Mouse (Mus musculus) limb, embryonic 11.5 days (tissue): Measurements from ENCODE around the gene Plin1. TPM values are rescaled to one million over a fixed set of nuclear protein-coding genes. Genes with fewer than 3 reads are reported as not detected.

ENCODE experiments used
- ATAC-seq: fragments of 200-750 bp; cut with Nextera tagmentation; 2 replicates; pipeline ENCODE4 v1.8.0; 2017; ENCODE audit warnings: low read depth; ENCODE audit not compliant: insufficient number of reproducible peaks, low FRiP score, low TSS enrichment
- DNase-seq: peaks from one replicate; pipeline ENCODE4 v3.0.0-alpha.2; 2015; ENCODE audit warnings: low spot score
- H3K27ac ChIP-seq: fragments of 300-500 bp; sonication (generic); replicated peaks from 2 replicates; pipeline ENCODE4 v1.5.1; 2014; ENCODE audit warnings: low read depth, mild to moderate bottlenecking, low read length
- H3K27me3 ChIP-seq: fragments of 300-500 bp; sonication (generic); 2 replicates; pipeline ENCODE4 v1.6.1; 2014; ENCODE audit warnings: mild to moderate bottlenecking, low read length, mixed read lengths; ENCODE audit not compliant: control insufficient read depth, insufficient read depth
- H3K36me3 ChIP-seq: fragments of 300-500 bp; sonication (generic); 2 replicates; pipeline ENCODE4 v1.6.1; 2014; ENCODE audit warnings: mild to moderate bottlenecking, low read length, moderate library complexity, mixed read lengths; ENCODE audit not compliant: control insufficient read depth, insufficient read depth
- H3K4me1 ChIP-seq: fragments of 300-500 bp; sonication (generic); 2 replicates; pipeline ENCODE4 v1.6.1; 2014; ENCODE audit warnings: low read length, mixed read lengths; ENCODE audit not compliant: control insufficient read depth, insufficient read depth
- H3K4me2 ChIP-seq: fragments of 300-500 bp; sonication (generic); 2 replicates; pipeline ENCODE4 v1.6.1; 2014; ENCODE audit warnings: low read depth, mild to moderate bottlenecking, moderate library complexity; ENCODE audit not compliant: severe bottlenecking
- H3K4me3 ChIP-seq: fragments of 300-500 bp; sonication (generic); 2 replicates; pipeline ENCODE4 v1.5.1; 2014; ENCODE audit warnings: low read depth, low read length
- H3K9ac ChIP-seq: fragments of 300-500 bp; sonication (generic); 2 replicates; pipeline ENCODE4 v1.6.1; 2014; ENCODE audit warnings: mild to moderate bottlenecking, low read length
- H3K9me3 ChIP-seq: fragments of 300-500 bp; sonication (generic); 2 replicates; pipeline ENCODE4 v1.6.1; 2016; ENCODE audit warnings: low read length; ENCODE audit not compliant: control insufficient read depth
- WGBS: fragments of 180-500 bp; shearing (Covaris S2); extraction: QIAGEN DNeasy Blood & Tissue Kit; methylation state at CpG from one replicate; pipeline ENCODE4 v1.1.7; 2014; 5-methylcytosine and 5-hydroxymethylcytosine counted together
- polyA plus RNA-seq: library from polyadenylated mRNA; unstranded; fragments of >200 nt; fragmentation: Nextera tagmentation; extraction: Ambion mirVana; gene quantifications from 2 replicates; pipeline ENCODE4 v1.2.1, GENCODE M21; 2014

Plin1 gene
- polyA plus RNA-seq, 1 experiment from 2014 or later, result not detected

DNA sequence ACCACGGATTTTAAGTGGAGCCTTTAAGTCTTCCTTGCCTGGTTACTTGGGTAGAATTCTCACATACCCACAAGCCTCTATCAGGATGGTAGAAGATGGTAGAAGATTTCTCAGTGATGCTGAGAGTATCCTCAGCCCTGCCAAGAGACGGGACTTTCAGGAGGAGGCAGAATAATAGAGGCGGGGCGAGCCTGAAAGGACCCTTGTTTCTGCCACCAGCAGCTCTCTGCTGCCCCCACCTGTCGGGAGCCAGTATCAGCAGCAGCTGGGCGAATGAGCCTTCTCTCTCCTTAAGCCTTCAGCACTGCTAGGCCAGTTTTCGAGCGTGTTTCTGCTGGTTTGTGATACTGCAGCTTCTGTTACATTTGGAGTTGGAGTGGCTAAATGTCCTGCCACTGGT lies 3.5 kb downstream of the Plin1 start:
- Histone ChIP-seq H3K9me3 (no peaks in the 10 kb centered on the region), H3K4me3 (no peak overlapping the region), H3K9ac (no peak overlapping the region), H3K4me1 (no peaks in the 10 kb centered on the region), H3K27me3 (no peaks in the 10 kb centered on the region), H3K36me3 (no peaks in the 10 kb centered on the region), H3K27ac (no peak overlapping the region), H3K4me2 (no peak overlapping the region)
- ATAC-seq (no peak), DNase-seq (peak; percentile 89)
- WGBS, result 7% methylated on average over 8 of the region's 8 CpGs

DNA sequence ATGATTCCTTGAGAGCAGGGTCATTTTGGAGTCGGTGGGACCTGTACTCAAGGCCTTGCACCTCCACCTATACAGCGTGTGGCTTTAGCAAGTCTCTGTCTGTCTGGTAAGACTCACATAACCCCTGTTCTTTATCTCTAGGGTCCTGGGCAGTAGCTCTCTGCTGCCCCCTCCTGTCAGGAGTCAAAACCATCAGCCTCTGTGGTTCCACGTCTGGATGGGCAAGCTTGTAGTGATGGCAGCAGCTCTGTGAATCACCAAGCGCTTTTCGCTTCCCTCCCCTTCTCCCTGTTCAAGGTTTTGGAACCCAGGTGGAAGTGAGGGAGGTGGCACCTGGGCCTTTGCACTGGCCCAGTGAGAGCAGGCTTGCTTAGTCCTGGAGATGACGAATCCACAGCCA lies 4.5 kb downstream of the Plin1 start:
- H3K4me2 ChIP-seq, result no peak overlapping the region
- WGBS, result 25% methylated on average over 6 of the region's 6 CpGs
- ATAC-seq (no peak), DNase-seq (peak; percentile 78)
- H3K4me1 ChIP-seq, result no peaks in the 10 kb centered on the region
- H3K4me3 ChIP-seq, result no peak overlapping the region
- no peak overlapping the region for H3K9ac ChIP-seq
- 0 out of 2 replicates have a peak, but pooled peaks cover 2% of the 10 kb centered on the region for H3K27me3 ChIP-seq
- no peaks in the 10 kb centered on the region for H3K36me3 ChIP-seq
- H3K27ac ChIP-seq, result no peak overlapping the region
- no peaks in the 10 kb centered on the region for H3K9me3 ChIP-seq

DNA sequence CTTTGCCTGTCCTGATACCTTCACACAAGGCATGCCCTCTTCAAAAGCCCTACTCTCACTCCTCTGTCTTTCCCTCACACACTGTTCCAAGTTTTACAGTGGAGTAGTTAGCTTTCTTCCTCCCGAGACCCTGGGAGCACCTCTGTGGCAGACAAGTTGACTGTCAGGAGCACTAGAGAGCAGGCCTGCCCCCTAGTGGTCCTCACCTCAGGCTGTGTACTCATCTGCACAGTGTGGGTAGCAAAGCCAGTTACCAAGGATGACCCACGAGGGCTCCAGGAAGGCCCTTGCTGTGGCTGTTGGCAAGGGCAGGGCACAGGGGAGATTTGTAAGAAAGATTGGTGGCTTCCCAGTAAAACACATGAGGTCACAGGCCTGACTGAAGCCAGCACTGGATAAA lies 5.6 kb downstream of the Plin1 start:
- WGBS, result 5% methylated on average over 2 of the region's 2 CpGs
- Histone ChIP-seq H3K9ac (no peak overlapping the region), H3K9me3 (no peaks in the 10 kb centered on the region), H3K4me3 (no peak overlapping the region), H3K36me3 (no peaks in the 10 kb centered on the region), H3K27ac (no peak overlapping the region), H3K4me1 (no peaks in the 10 kb centered on the region), H3K4me2 (no peak overlapping the region), H3K27me3 (0 out of 2 replicates have a peak, but pooled peaks cover 5% of the 10 kb centered on the region)
- ATAC-seq, result no peak
- DNase-seq, result peak; percentile 77

DNA sequence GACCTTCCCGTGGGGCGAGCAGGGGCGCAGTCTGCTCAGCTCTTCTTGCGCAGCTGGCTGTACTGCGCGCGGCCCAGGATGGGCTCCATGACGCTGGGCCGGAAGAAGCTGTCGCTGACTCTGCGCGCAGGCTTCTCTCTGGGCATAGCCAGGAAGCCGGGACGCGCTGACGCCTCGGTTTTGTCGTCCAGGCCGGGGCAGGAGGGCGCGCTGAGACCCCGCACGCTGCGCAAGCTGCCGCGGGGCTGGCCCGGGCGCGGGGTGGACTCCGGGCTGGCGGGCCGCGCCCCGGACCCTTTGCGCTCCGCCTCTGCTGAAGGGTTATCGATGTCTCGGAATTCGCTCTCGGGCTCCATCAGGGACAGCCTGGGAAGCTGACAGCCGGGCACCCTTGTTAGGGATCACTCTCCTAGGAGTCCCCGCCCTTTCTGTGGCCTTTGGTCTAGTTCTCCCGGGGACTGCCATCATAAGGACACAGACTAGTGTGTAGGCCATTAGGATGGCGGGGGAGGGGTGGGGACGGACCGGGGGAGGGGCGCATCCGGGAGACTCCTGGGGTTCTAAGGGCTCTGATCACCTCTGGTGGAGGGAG lies 11.2 kb downstream of the Plin1 start:
- H3K9ac ChIP-seq, result peak overlapping the region; percentile 79
- H3K4me1 ChIP-seq, result no peaks in the 10 kb centered on the region
- no peaks in the 10 kb centered on the region for H3K9me3 ChIP-seq
- H3K4me3 ChIP-seq, result peak overlapping the region; percentile 50
- under 1% methylated on average over 46 of the region's 48 CpGs for WGBS
- H3K4me2 ChIP-seq, result peak overlapping the region; percentile 85
- peak; percentile 52; the same call in 1 of the 2 replicates for ATAC-seq
- no peak overlapping the region for H3K27ac ChIP-seq
- peaks cover 11% of the 10 kb centered on the region; the same call in 1 of the 2 replicates for H3K27me3 ChIP-seq
- no peaks in the 10 kb centered on the region for H3K36me3 ChIP-seq
- DNase-seq, result peak; percentile 68

DNA sequence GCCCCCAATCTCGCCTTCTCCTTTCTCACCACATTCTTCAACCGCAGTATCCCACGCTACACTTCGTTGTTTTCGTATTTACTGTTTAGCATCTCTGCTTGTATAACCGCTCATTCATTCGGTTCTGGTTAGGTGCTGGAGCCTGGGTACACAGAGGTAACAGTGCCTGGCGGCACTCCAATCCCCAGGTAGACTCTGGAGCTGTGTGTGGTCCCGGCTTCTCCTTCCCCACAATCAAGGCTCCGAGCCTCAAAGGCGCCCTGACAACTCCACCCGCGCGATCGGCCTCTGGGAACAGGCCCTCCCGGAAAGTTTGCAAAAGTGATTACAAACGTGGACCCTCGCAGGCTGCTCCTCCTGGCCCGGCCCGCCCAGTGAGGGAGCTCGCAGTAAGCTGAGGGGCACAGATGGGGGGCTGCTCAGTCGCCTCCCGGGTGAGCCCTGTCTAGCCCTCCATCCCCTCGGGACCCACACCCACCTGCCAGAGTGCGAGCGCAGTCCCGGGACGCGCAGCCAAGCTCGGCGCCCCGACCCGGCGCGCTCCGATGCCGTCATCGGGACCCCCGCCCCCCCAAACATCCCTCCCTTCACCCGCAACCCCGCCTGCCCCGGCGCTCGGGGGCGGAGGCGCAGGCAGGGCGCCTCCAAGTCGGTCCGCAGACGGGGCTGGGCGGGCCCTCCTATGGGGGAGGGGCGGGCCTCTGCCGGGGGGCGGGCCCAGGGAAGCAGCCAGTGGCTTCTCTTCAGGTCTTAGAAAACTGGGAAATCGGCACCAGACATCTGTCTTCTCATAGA lies 17.3 kb downstream of the Plin1 start, which contains the start of gene Kif7:
Gene Kif7 (minus strand): TSS at position 534 of the 795 bp plus-strand sequence.
- peak within 1 kb of the TSS; percentile 75 for H3K9ac ChIP-seq
- peak within 1 kb of the TSS; percentile 80 for H3K4me2 ChIP-seq
- DNase-seq (peak; percentile 93), ATAC-seq (peak; percentile 92)
- no peaks in the 10 kb centered on the region; the same call in 1 of the 2 replicates for H3K36me3 ChIP-seq
- no peak within 1 kb of the TSS for H3K27ac ChIP-seq
- under 1% methylated on average over 45 of the region's 55 CpGs for WGBS
- H3K4me3 ChIP-seq, result peak within 1 kb of the TSS; percentile 84
- peaks cover 5% of the 10 kb centered on the region for H3K4me1 ChIP-seq
- no peaks in the 10 kb centered on the region for H3K9me3 ChIP-seq
- peaks cover 7% of the 10 kb centered on the region; the same call in 1 of the 2 replicates for H3K27me3 ChIP-seq

DNA sequence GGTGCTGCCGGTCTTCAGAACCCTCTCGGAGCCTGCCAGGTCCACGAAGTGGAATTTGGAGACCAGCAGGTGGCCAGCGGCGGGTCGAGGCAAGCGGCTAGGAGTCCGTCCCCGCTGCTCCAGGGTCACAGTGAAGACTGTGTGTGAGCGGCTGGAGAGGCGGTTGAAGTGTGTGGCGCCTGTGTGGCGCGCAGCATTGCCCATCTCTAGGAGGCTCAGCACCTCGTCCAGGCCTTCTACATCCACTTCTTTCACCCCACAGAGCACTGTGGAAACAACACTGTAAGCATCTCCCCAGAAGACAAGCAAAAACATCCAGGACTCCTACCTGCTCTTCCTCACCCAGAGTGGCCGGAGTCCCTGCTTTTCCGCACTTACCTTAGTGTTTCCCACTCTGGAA lies 21.9 kb downstream of the Plin1 start:
- peaks cover 12% of the 10 kb centered on the region; the same call in 1 of the 2 replicates for H3K27me3 ChIP-seq
- H3K4me3 ChIP-seq, result no peak overlapping the region
- no peak overlapping the region for H3K9ac ChIP-seq
- no peaks in the 10 kb centered on the region for H3K9me3 ChIP-seq
- 30% methylated on average over 17 of the region's 17 CpGs for WGBS
- no peak overlapping the region; the same call in 1 of the 2 replicates for H3K4me2 ChIP-seq
- ATAC-seq (no peak), DNase-seq (no peak)
- peaks cover 4% of the 10 kb centered on the region for H3K36me3 ChIP-seq
- peaks cover 5% of the 10 kb centered on the region for H3K4me1 ChIP-seq
- no peak overlapping the region for H3K27ac ChIP-seq

DNA sequence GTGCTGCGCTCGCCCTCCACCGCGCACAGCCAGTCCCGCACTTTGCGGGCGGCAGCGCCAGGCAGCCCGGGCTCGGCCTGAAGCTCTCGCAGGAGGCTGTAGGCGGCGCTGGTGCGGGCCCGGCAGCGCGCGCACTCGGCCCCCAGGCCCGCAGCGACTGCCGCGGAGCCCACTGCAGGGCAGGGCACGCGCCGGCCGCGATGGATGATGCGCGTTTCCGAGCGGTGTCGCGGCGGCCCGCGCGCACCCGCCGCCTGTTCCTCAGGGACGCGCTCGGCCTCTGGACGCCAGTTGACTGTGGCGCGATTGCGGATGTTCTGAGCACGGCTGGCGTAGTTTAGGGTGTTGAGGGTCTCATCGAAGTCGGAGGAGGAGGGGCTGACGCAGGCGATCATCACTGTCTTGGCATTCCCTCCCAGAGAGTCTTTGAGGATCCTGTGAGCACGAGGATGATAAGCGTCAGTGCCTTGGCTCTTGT lies 22.5 kb downstream of the Plin1 start:
- peak; percentile 74 for DNase-seq
- ATAC-seq, result no peak
- WGBS, result 2% methylated on average over 51 of the region's 55 CpGs
- H3K4me1 ChIP-seq, result peaks cover 5% of the 10 kb centered on the region
- H3K9me3 ChIP-seq, result no peaks in the 10 kb centered on the region
- no peak overlapping the region for H3K27ac ChIP-seq
- H3K4me3 ChIP-seq, result peak overlapping the region; percentile 34
- peaks cover 12% of the 10 kb centered on the region; the same call in 1 of the 2 replicates for H3K27me3 ChIP-seq
- H3K4me2 ChIP-seq, result peak overlapping the region; percentile 79
- peak overlapping the region; percentile 53 for H3K9ac ChIP-seq
- H3K36me3 ChIP-seq, result peaks cover 4% of the 10 kb centered on the region; the same call in 1 of the 2 replicates

DNA sequence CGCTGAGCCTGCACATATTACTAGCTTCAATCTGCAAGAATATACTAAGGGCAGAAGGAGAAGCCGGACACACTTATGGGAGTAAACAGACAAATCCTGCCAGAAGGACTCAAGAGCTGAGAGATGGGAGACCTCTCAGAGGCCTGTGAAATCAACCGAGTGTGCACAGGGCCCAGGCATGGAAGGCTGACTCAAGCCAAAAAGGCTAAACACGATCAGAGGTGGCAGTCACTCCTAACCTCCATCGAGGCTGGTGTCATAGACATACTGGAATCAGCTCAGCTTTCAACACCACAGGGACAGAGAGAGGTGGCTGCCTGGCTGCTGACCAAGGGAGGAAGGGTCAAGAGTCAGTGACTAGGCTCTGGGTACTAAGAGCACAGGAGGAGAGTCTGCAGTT lies 27.5 kb downstream of the Plin1 start:
- 88% methylated on average over 5 of the region's 5 CpGs for WGBS
- no peaks in the 10 kb centered on the region for H3K9me3 ChIP-seq
- peaks cover 7% of the 10 kb centered on the region; the same call in 1 of the 2 replicates for H3K36me3 ChIP-seq
- peaks cover 4% of the 10 kb centered on the region; the same call in 1 of the 2 replicates for H3K27me3 ChIP-seq
- ATAC-seq, result no peak
- DNase-seq, result no peak
- no peak overlapping the region for H3K9ac ChIP-seq
- H3K4me1 ChIP-seq, result no peaks in the 10 kb centered on the region
- H3K4me3 ChIP-seq, result no peak overlapping the region
- H3K4me2 ChIP-seq, result no peak overlapping the region
- no peak overlapping the region for H3K27ac ChIP-seq
